Mouse (Mus musculus): ENCODE results near the gene Gatb. TPM values are rescaled to one million over a fixed set of nuclear protein-coding genes. Genes with fewer than 3 reads are reported as not detected.

Gatb gene
- polyA plus RNA-seq, 1 experiment from 2014 or later = 21.5 TPM

- Histone ChIP-seq H3K4me3 (ENCODE audit: low read depth, low read length) (no peak overlapping the region), H3K9ac (ENCODE audit: low read length) (no peak overlapping the region), H3K27me3 (replicated peaks; ENCODE audit: control insufficient read depth, insufficient read depth, low read length) (no peaks in the 10 kb centered on the region), H3K9me3 (replicated peaks; ENCODE audit: control insufficient read depth, low read length) (no peaks in the 10 kb centered on the region), H3K4me1 (ENCODE audit: control insufficient read depth, insufficient read depth, low read length) (no peaks in the 10 kb centered on the region), H3K36me3 (ENCODE audit: control insufficient read depth, insufficient read depth, low read length) (no peaks in the 10 kb centered on the region), H3K4me2 (ENCODE audit: low read length) (no peak overlapping the region), H3K27ac (ENCODE audit: low read depth, low read length) (no peak overlapping the region)
- DNase-seq (ENCODE audit: low spot score) (no peak), ATAC-seq (no peak)
- WGBS = 71% methylated on average over 3 of the region's 3 CpGs
Measured at GRCm38 (mm10) chr3:85695056-85695455, 121.1 kb downstream of the Gatb start.

- Histone ChIP-seq H3K36me3 (ENCODE audit: control insufficient read depth, insufficient read depth, low read length) (no peaks in the 10 kb centered on the region), H3K9me3 (replicated peaks; ENCODE audit: control insufficient read depth, low read length) (no peaks in the 10 kb centered on the region), H3K27ac (ENCODE audit: low read depth, low read length) (no peak overlapping the region), H3K27me3 (replicated peaks; ENCODE audit: control insufficient read depth, insufficient read depth, low read length) (no peaks in the 10 kb centered on the region), H3K4me2 (ENCODE audit: low read length) (no peak overlapping the region), H3K4me1 (ENCODE audit: control insufficient read depth, insufficient read depth, low read length) (no peaks in the 10 kb centered on the region), H3K9ac (ENCODE audit: low read length) (no peak overlapping the region), H3K4me3 (ENCODE audit: low read depth, low read length) (no peak overlapping the region)
- WGBS = 80% methylated on average over 4 of the region's 4 CpGs
- ATAC-seq (no peak), DNase-seq (ENCODE audit: low spot score) (no peak)
Measured at GRCm38 (mm10) chr3:85698496-85698895, 124.6 kb downstream of the Gatb start.

- no peak overlapping the region for H3K27ac ChIP-seq (ENCODE audit: low read depth, low read length)
- WGBS = 53% methylated on average over 6 of the region's 6 CpGs
- ATAC-seq = no peak
Measured at GRCm38 (mm10) chr3:85703141-85703882, 129.4 kb downstream of the Gatb start.

More at GRCm38 (mm10) chr3:85703141-85703882, 129.4 kb downstream of the Gatb start:
- Histone ChIP-seq H3K27me3 (replicated peaks; ENCODE audit: control insufficient read depth, insufficient read depth, low read length) (no peaks in the 10 kb centered on the region), H3K4me1 (ENCODE audit: control insufficient read depth, insufficient read depth, low read length) (no peaks in the 10 kb centered on the region), H3K36me3 (ENCODE audit: control insufficient read depth, insufficient read depth, low read length) (no peaks in the 10 kb centered on the region), H3K4me2 (ENCODE audit: low read length) (no peak overlapping the region), H3K9me3 (replicated peaks; ENCODE audit: control insufficient read depth, low read length) (no peaks in the 10 kb centered on the region), H3K4me3 (ENCODE audit: low read depth, low read length) (no peak overlapping the region), H3K9ac (ENCODE audit: low read length) (no peak overlapping the region)
- DNase-seq (ENCODE audit: low spot score) = peak; percentile 11

Other genes starting within 250 kb of the Gatb start
- 0.51 and 0.99 TPM in 2 replicates for gene Fam160a1, start 243.2 kb downstream of the Gatb start, polyA plus RNA-seq (2014; fragmentation: Nextera tagmentation; extraction: Ambion mirVana)